Mouse (Mus musculus) hindbrain, postnatal 0 days (tissue): Measurements from ENCODE around the gene Skint2. TPM values are rescaled to one million over a fixed set of nuclear protein-coding genes. Genes with fewer than 3 reads are reported as not detected.

Experiments used
- ATAC-seq: fragments of 200-750 bp; cut with Nextera tagmentation; 2 replicates; pipeline ENCODE4 v1.8.0; 2017; ENCODE audit warnings: mild to moderate bottlenecking, moderate TSS enrichment, moderate library complexity
- DNase-seq: peaks from one replicate; pipeline ENCODE4 v3.0.0-alpha.2; 2015; ENCODE audit warnings: low spot score
- H3K27ac ChIP-seq: fragments of 300-500 bp; sonication (generic); 2 replicates; pipeline ENCODE4 v1.5.1; 2014; ENCODE audit warnings: mild to moderate bottlenecking
- H3K27me3 ChIP-seq: fragments of 300-500 bp; sonication (generic); 2 replicates; pipeline ENCODE4 v1.6.1; 2014; ENCODE audit warnings: low read length, mixed read lengths; ENCODE audit not compliant: insufficient read depth
- H3K36me3 ChIP-seq: fragments of 300-500 bp; sonication (generic); 2 replicates; pipeline ENCODE4 v1.6.1; 2014; ENCODE audit warnings: low read length, mixed read lengths; ENCODE audit not compliant: insufficient read depth
- H3K4me1 ChIP-seq: fragments of 300-500 bp; sonication (generic); 2 replicates; pipeline ENCODE4 v1.6.1; 2014; ENCODE audit warnings: antibody characterized with exemption, low read length, mixed read lengths; ENCODE audit not compliant: insufficient read depth
- H3K4me2 ChIP-seq: fragments of 300-500 bp; sonication (generic); 2 replicates; pipeline ENCODE4 v1.6.1; 2014; ENCODE audit warnings: low read depth, mild to moderate bottlenecking, low read length, moderate library complexity, mixed read lengths
- H3K4me3 ChIP-seq: fragments of 300-500 bp; sonication (generic); 2 replicates; pipeline ENCODE4 v1.5.1; 2014; ENCODE audit warnings: low read length
- H3K9ac ChIP-seq: fragments of 300-500 bp; sonication (generic); replicated peaks from 2 replicates; pipeline ENCODE4 v1.6.1; 2014; ENCODE audit warnings: mild to moderate bottlenecking, low read length, moderate library complexity, mixed read lengths
- H3K9me3 ChIP-seq: fragments of 300-500 bp; sonication (generic); 2 replicates; pipeline ENCODE4 v1.6.1; 2016; ENCODE audit warnings: low read length, mixed read lengths
- CTCF ChIP-seq: IDR thresholded peaks from 2 replicates; pipeline ENCODE4 v1.5.1; 2016; ENCODE audit warnings: antibody characterized with exemption, control low read depth, low read depth
- whole genome bisulfite sequencing: fragments of 180-500 bp; shearing (Covaris S2); extraction: QIAGEN DNeasy Blood & Tissue Kit; methylation state at CpG from one replicate; pipeline ENCODE4 v1.1.7; 2014; 5-methylcytosine and 5-hydroxymethylcytosine counted together
- polyA plus RNA-seq: library from polyadenylated mRNA; unstranded; fragments of >200 nt; fragmentation: Nextera tagmentation; extraction: Ambion mirVana; gene quantifications from 2 replicates; pipeline ENCODE4 v1.2.1, GENCODE M21; 2015
- total RNA-seq: library from RNA; depleted of rRNA; stranded (reverse); fragments of >200 nt; gene quantifications from 2 replicates; pipeline ENCODE4 v1.2.3, GENCODE M21; 2014; rRNA removed

Skint2 gene
- not detected in 2 replicates for total RNA-seq
- polyA plus RNA-seq = not detected in 2 replicates

GRCm38 (mm10) chr4:112556894-112557293 is at the start of gene Skint2:
Gene Skint2 (plus strand): TSS chr4:112557194.
- Histone ChIP-seq H3K4me2 (no peak within 1 kb of the TSS), H3K27me3 (no peaks in the 10 kb centered on the region), H3K27ac (no peak within 1 kb of the TSS), H3K36me3 (no peaks in the 10 kb centered on the region), H3K9ac (no peak within 1 kb of the TSS), H3K4me1 (no peaks in the 10 kb centered on the region), H3K4me3 (no peak within 1 kb of the TSS), H3K9me3 (no peaks in the 10 kb centered on the region)
- DNase-seq = no peak
- 84% methylated on average over 2 of the region's 2 CpGs for WGBS
- no peak for ATAC-seq
- TF ChIP-seq CTCF = no peak

Other genes starting within 250 kb of the Skint2 start
- not detected in 2 replicates for gene Skint9, start 123.2 kb upstream of the Skint2 start, total RNA-seq
- gene Skint9, start 123.2 kb upstream of the Skint2 start, polyA plus RNA-seq = not detected in 2 replicates
- gene Skint10, start 217.7 kb downstream of the Skint2 start, total RNA-seq = not detected in 2 replicates
- gene Skint10, start 217.7 kb downstream of the Skint2 start, polyA plus RNA-seq = not detected in 2 replicates